Mouse (Mus musculus) CD4-positive, CD25-positive, alpha-beta regulatory T cell, adult 4 months (primary cell): ENCODE results near the gene Thada. TPM values are rescaled to one million over a fixed set of nuclear protein-coding genes. Genes with fewer than 3 reads are reported as not detected.
A peak's percentile ranks its signal among the peaks of the same experiment; 100 is the strongest.

Experiments used
- ATAC-seq: one replicate; pipeline ENCODE4 v1.8.0; 2017
- polyA plus RNA-seq, 2 experiments: library from polyadenylated mRNA; unstranded; fragments of 100-300 nt; shearing (Covaris generic); gene quantifications; one replicate each; pipeline ENCODE4 v1.2.1; 2017

Thada gene
- polyA plus RNA-seq, 2 experiments from 2014 or later: 83.1 to 129 TPM

GRCm38 (mm10) chr17:84474312-84474711, 8.3 kb upstream of the Thada start:
- ATAC-seq: no peak

GRCm38 (mm10) chr17:84435012-84435411, 31.0 kb downstream of the Thada start:
- peak; percentile 23 for ATAC-seq

GRCm38 (mm10) chr17:84434233-84434632, 31.8 kb downstream of the Thada start:
- no peak for ATAC-seq

GRCm38 (mm10) chr17:84431991-84432390, 34.0 kb downstream of the Thada start:
- peak; percentile 34 for ATAC-seq

GRCm38 (mm10) chr17:84424258-84424657, 41.7 kb downstream of the Thada start:
- ATAC-seq: no peak

- peak; percentile 63 for ATAC-seq
These were observed 43.1 kb downstream of the Thada start for GRCm38 (mm10) chr17:84422916-84423315.

- no peak for ATAC-seq
These were observed 43.8 kb downstream of the Thada start for GRCm38 (mm10) chr17:84422001-84422785.

GRCm38 (mm10) chr17:84421042-84421441, 45.0 kb downstream of the Thada start:
- no peak for ATAC-seq

- ATAC-seq: peak; percentile 42
These were observed 45.7 kb downstream of the Thada start for GRCm38 (mm10) chr17:84420276-84420639.

- ATAC-seq: peak; percentile 75
These were observed 46.4 kb downstream of the Thada start for GRCm38 (mm10) chr17:84419326-84420275.

GRCm38 (mm10) chr17:84415936-84416335, 50.1 kb downstream of the Thada start:
- no peak for ATAC-seq

GRCm38 (mm10) chr17:84408731-84409130, 57.3 kb downstream of the Thada start:
- peak; percentile 73 for ATAC-seq

- ATAC-seq: no peak
These were observed 60.4 kb downstream of the Thada start for GRCm38 (mm10) chr17:84405616-84406015.

GRCm38 (mm10) chr17:84401796-84402195, 64.2 kb downstream of the Thada start:
- no peak for ATAC-seq

GRCm38 (mm10) chr17:84399431-84399830, 66.6 kb downstream of the Thada start:
- no peak for ATAC-seq

- no peak for ATAC-seq
These were observed 76.0 kb downstream of the Thada start for GRCm38 (mm10) chr17:84390026-84390425.

GRCm38 (mm10) chr17:84386176-84386575, 79.8 kb downstream of the Thada start:
- ATAC-seq: no peak

- peak; percentile 62 for ATAC-seq
These were observed 80.3 kb downstream of the Thada start for GRCm38 (mm10) chr17:84385696-84386095.

GRCm38 (mm10) chr17:84384661-84385060, 81.3 kb downstream of the Thada start:
- ATAC-seq: peak; percentile 26

- no peak for ATAC-seq
These were observed 85.7 kb downstream of the Thada start for GRCm38 (mm10) chr17:84380340-84380739.

GRCm38 (mm10) chr17:84376882-84377281, 89.1 kb downstream of the Thada start:
- ATAC-seq: no peak

- no peak for ATAC-seq
These were observed 93.5 kb downstream of the Thada start for GRCm38 (mm10) chr17:84372411-84373045.

- no peak for ATAC-seq
These were observed 95.6 kb downstream of the Thada start for GRCm38 (mm10) chr17:84370385-84370784.
